Mouse (Mus musculus): ENCODE measurements around the gene Cblb. TPM values are rescaled to one million over a fixed set of nuclear protein-coding genes. Genes with fewer than 3 reads are reported as not detected.
A peak's percentile ranks its signal among the peaks of the same experiment; 100 is the strongest.

The Cblb gene
- polyA plus RNA-seq, 1 experiment from 2014 or later: 8.1 TPM

GRCm38 (mm10) chr16:52080619-52081395, 49.8 kb downstream of the Cblb start:
- Histone ChIP-seq H3K4me2 (no peak overlapping the region), H3K9me3 (no peaks in the 10 kb centered on the region), H3K4me3 (replicated peaks) (no peak overlapping the region), H3K27me3 (replicated peaks) (no peaks in the 10 kb centered on the region), H3K27ac (no peak overlapping the region), H3K36me3 (no peaks in the 10 kb centered on the region), H3K4me1 (no peaks in the 10 kb centered on the region; the same call in 1 of the 2 replicates), H3K9ac (no peak overlapping the region)
- WGBS: 69% methylated on average over 11 of the region's 11 CpGs
- peak; percentile 21; the same call in 1 of the 2 replicates for ATAC-seq (ENCODE audit: insufficient read depth, low FRiP score, low read depth)

- 35% methylated on average over 3 of the region's 3 CpGs for WGBS
- H3K9ac ChIP-seq: no peak overlapping the region
- H3K4me3 ChIP-seq (replicated peaks): no peak overlapping the region
- no peaks in the 10 kb centered on the region for H3K27me3 ChIP-seq (replicated peaks)
- H3K4me2 ChIP-seq: no peak overlapping the region
- no peaks in the 10 kb centered on the region for H3K36me3 ChIP-seq
- H3K27ac ChIP-seq: no peak overlapping the region
- no peak for ATAC-seq (ENCODE audit: insufficient read depth, low FRiP score, low read depth)
- H3K9me3 ChIP-seq: no peaks in the 10 kb centered on the region
- H3K4me1 ChIP-seq: no peaks in the 10 kb centered on the region; the same call in 1 of the 2 replicates
Observed at GRCm38 (mm10) chr16:52081756-52082155, 50.7 kb downstream of the Cblb start.

- Histone ChIP-seq H3K27me3 (replicated peaks) (no peaks in the 10 kb centered on the region), H3K4me3 (replicated peaks) (no peak overlapping the region), H3K9me3 (no peaks in the 10 kb centered on the region), H3K4me2 (no peak overlapping the region), H3K36me3 (no peaks in the 10 kb centered on the region), H3K4me1 (no peaks in the 10 kb centered on the region), H3K9ac (no peak overlapping the region), H3K27ac (no peak overlapping the region)
- ATAC-seq (ENCODE audit: insufficient read depth, low FRiP score, low read depth): no peak; the same call in 1 of the 2 replicates
- 89% methylated on average over 9 of the region's 9 CpGs for WGBS
Observed at GRCm38 (mm10) chr16:52086793-52087450, 55.9 kb downstream of the Cblb start.

- 64% methylated on average over 4 of the region's 4 CpGs for WGBS
- Histone ChIP-seq H3K36me3 (no peaks in the 10 kb centered on the region), H3K27me3 (replicated peaks) (no peaks in the 10 kb centered on the region), H3K4me1 (peaks cover 8% of the 10 kb centered on the region), H3K4me2 (no peak overlapping the region), H3K27ac (no peak overlapping the region), H3K4me3 (replicated peaks) (no peak overlapping the region), H3K9me3 (no peaks in the 10 kb centered on the region), H3K9ac (no peak overlapping the region)
- no peak for ATAC-seq (ENCODE audit: insufficient read depth, low FRiP score, low read depth)
Observed at GRCm38 (mm10) chr16:52089354-52089753, 58.3 kb downstream of the Cblb start.

- no peaks in the 10 kb centered on the region for H3K36me3 ChIP-seq
- no peak overlapping the region for H3K4me3 ChIP-seq (replicated peaks)
- no peak overlapping the region for H3K4me2 ChIP-seq
- no peak overlapping the region for H3K27ac ChIP-seq
- no peak overlapping the region for H3K9ac ChIP-seq
- peaks cover 12% of the 10 kb centered on the region for H3K4me1 ChIP-seq
- no peak for ATAC-seq (ENCODE audit: insufficient read depth, low FRiP score, low read depth)
- WGBS: 35% methylated on average over 6 of the region's 6 CpGs
- H3K27me3 ChIP-seq (replicated peaks): no peaks in the 10 kb centered on the region
- no peaks in the 10 kb centered on the region for H3K9me3 ChIP-seq
Observed at GRCm38 (mm10) chr16:52090899-52091298, 59.9 kb downstream of the Cblb start.

GRCm38 (mm10) chr16:52093325-52094253, 62.6 kb downstream of the Cblb start:
- ATAC-seq (ENCODE audit: insufficient read depth, low FRiP score, low read depth): no peak
- peaks cover 12% of the 10 kb centered on the region for H3K4me1 ChIP-seq
- no peaks in the 10 kb centered on the region for H3K36me3 ChIP-seq
- H3K9me3 ChIP-seq: no peaks in the 10 kb centered on the region
- H3K9ac ChIP-seq: no peak overlapping the region
- no peak overlapping the region for H3K4me2 ChIP-seq
- 53% methylated on average over 9 of the region's 9 CpGs for WGBS
- H3K27me3 ChIP-seq (replicated peaks): no peaks in the 10 kb centered on the region
- no peak overlapping the region for H3K4me3 ChIP-seq (replicated peaks)
- no peak overlapping the region for H3K27ac ChIP-seq

GRCm38 (mm10) chr16:52094735-52095459, 63.9 kb downstream of the Cblb start:
- H3K36me3 ChIP-seq: no peaks in the 10 kb centered on the region
- no peaks in the 10 kb centered on the region for H3K9me3 ChIP-seq
- H3K4me1 ChIP-seq: peaks cover 12% of the 10 kb centered on the region
- no peak overlapping the region for H3K4me3 ChIP-seq (replicated peaks)
- H3K27ac ChIP-seq: no peak overlapping the region
- no peak for ATAC-seq (ENCODE audit: insufficient read depth, low FRiP score, low read depth)
- 83% methylated on average over 10 of the region's 10 CpGs for whole genome bisulfite sequencing
- no peak overlapping the region for H3K9ac ChIP-seq
- H3K27me3 ChIP-seq (replicated peaks): no peaks in the 10 kb centered on the region
- no peak overlapping the region for H3K4me2 ChIP-seq

GRCm38 (mm10) chr16:52095643-52096042, 64.6 kb downstream of the Cblb start:
- Histone ChIP-seq H3K36me3 (no peaks in the 10 kb centered on the region), H3K27me3 (replicated peaks) (no peaks in the 10 kb centered on the region), H3K4me1 (peaks cover 12% of the 10 kb centered on the region), H3K4me2 (no peak overlapping the region), H3K27ac (no peak overlapping the region), H3K9ac (no peak overlapping the region), H3K9me3 (no peaks in the 10 kb centered on the region), H3K4me3 (replicated peaks) (no peak overlapping the region)
- whole genome bisulfite sequencing: 65% methylated on average over 3 of the region's 3 CpGs
- no peak for ATAC-seq (ENCODE audit: insufficient read depth, low FRiP score, low read depth)

GRCm38 (mm10) chr16:52100466-52100865, 69.4 kb downstream of the Cblb start:
- no peaks in the 10 kb centered on the region for H3K27me3 ChIP-seq (replicated peaks)
- H3K27ac ChIP-seq: no peak overlapping the region
- 77% methylated on average over 6 of the region's 6 CpGs for WGBS
- no peak overlapping the region for H3K4me2 ChIP-seq
- no peak overlapping the region for H3K9ac ChIP-seq
- H3K36me3 ChIP-seq: no peaks in the 10 kb centered on the region
- no peak overlapping the region for H3K4me3 ChIP-seq (replicated peaks)
- H3K4me1 ChIP-seq: no peaks in the 10 kb centered on the region
- no peaks in the 10 kb centered on the region for H3K9me3 ChIP-seq
- no peak for ATAC-seq (ENCODE audit: insufficient read depth, low FRiP score, low read depth)

GRCm38 (mm10) chr16:52104608-52105007, 73.6 kb downstream of the Cblb start:
- H3K4me3 ChIP-seq (replicated peaks): no peak overlapping the region
- ATAC-seq (ENCODE audit: insufficient read depth, low FRiP score, low read depth): no peak
- 94% methylated on average over 9 of the region's 9 CpGs for WGBS
- H3K27ac ChIP-seq: no peak overlapping the region
- no peaks in the 10 kb centered on the region for H3K9me3 ChIP-seq
- no peak overlapping the region for H3K9ac ChIP-seq
- no peaks in the 10 kb centered on the region for H3K27me3 ChIP-seq (replicated peaks)
- H3K4me1 ChIP-seq: no peaks in the 10 kb centered on the region
- no peak overlapping the region for H3K4me2 ChIP-seq
- no peaks in the 10 kb centered on the region for H3K36me3 ChIP-seq

- H3K9me3 ChIP-seq: no peaks in the 10 kb centered on the region
- ATAC-seq (ENCODE audit: insufficient read depth, low FRiP score, low read depth): no peak
- H3K9ac ChIP-seq: no peak overlapping the region
- H3K27ac ChIP-seq: no peak overlapping the region
- H3K27me3 ChIP-seq (replicated peaks): no peaks in the 10 kb centered on the region
- H3K36me3 ChIP-seq: peaks cover 2% of the 10 kb centered on the region; the same call in 1 of the 2 replicates
- H3K4me3 ChIP-seq (replicated peaks): no peak overlapping the region
- no peaks in the 10 kb centered on the region for H3K4me1 ChIP-seq
- no peak overlapping the region for H3K4me2 ChIP-seq
- 79% methylated on average over 5 of the region's 5 CpGs for WGBS
Observed at GRCm38 (mm10) chr16:52107836-52108235, 76.8 kb downstream of the Cblb start.

All from stomach, embryonic 15.5 days (tissue).